Mouse (Mus musculus) ES-Bruce4 (cell line): Measurements from ENCODE around the gene Gm26566.

Source experiments
- CTCF ChIP-seq: IDR thresholded peaks from one replicate; pipeline ENCODE4 v1.8.1; 2011; ENCODE audit warnings: low read depth, low read length
- POLR2A ChIP-seq: IDR thresholded peaks from one replicate; pipeline ENCODE4 v1.8.1; 2011; ENCODE audit warnings: low read length; ENCODE audit not compliant: insufficient read depth

DNA sequence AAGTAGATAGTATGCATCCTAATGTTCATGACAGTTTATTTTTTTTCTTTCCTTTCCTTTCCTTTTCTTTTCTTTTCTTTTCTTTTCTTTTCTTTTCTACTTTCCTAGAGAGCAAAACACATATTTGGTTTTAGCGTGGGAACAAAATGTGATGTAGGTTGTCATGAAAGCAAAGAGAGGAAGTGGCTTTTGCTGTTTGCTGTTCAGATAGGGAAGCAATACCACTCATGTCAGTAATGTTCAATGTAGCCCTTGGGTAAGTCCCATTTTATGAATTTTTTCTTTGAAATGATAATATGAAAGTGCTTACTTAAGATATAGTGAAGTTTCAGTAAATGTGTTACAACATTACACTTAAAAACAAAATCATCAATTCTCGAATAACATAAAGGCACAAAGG is 28.2 kb upstream of the Gm26566 start:
- TF ChIP-seq CTCF (no peak), POLR2A (no peak)
